Mouse (Mus musculus) liver, adult (tissue): ENCODE measurements around the gene Rrn3.

Experiments used
- GATA4 ChIP-seq: IDR thresholded peaks from 2 replicates; pipeline ENCODE4 v1.6.1; 2014; ENCODE audit warnings: mild to moderate bottlenecking, low read length; ENCODE audit not compliant: insufficient replicate concordance

Gene Rrn3

GRCm38 (mm10) chr16:13780353-13781036 lies at the start of gene Rrn3:
Gene Rrn3 (plus strand): TSS chr16:13780708.
- peak; percentile 25; the same call in 1 of the 2 replicates for TF ChIP-seq GATA4

GRCm38 (mm10) chr16:13732786-13733185 lies 47.7 kb upstream of the Rrn3 start:
- TF ChIP-seq GATA4, result no peak

- no peak for TF ChIP-seq GATA4
These were observed 46.9 kb upstream of the Rrn3 start for GRCm38 (mm10) chr16:13733518-13734137.

GRCm38 (mm10) chr16:13735977-13736376 lies 44.5 kb upstream of the Rrn3 start:
- TF ChIP-seq GATA4, result no peak

- TF ChIP-seq GATA4, result no peak
These were observed 39.7 kb upstream of the Rrn3 start for GRCm38 (mm10) chr16:13740844-13741243.

GRCm38 (mm10) chr16:13747708-13748107 lies 32.8 kb upstream of the Rrn3 start:
- no peak for TF ChIP-seq GATA4

GRCm38 (mm10) chr16:13748124-13748523 lies 32.4 kb upstream of the Rrn3 start:
- no peak for TF ChIP-seq GATA4

GRCm38 (mm10) chr16:13749306-13749705 lies 31.2 kb upstream of the Rrn3 start:
- no peak for TF ChIP-seq GATA4

GRCm38 (mm10) chr16:13749981-13750380 lies 30.5 kb upstream of the Rrn3 start:
- no peak for TF ChIP-seq GATA4

- TF ChIP-seq GATA4, result no peak
These were observed 29.9 kb upstream of the Rrn3 start for GRCm38 (mm10) chr16:13750626-13751025.

- no peak for TF ChIP-seq GATA4
These were observed 26.5 kb upstream of the Rrn3 start for GRCm38 (mm10) chr16:13753986-13754385.

- no peak for TF ChIP-seq GATA4
These were observed 25.9 kb upstream of the Rrn3 start for GRCm38 (mm10) chr16:13754400-13755190.

GRCm38 (mm10) chr16:13757823-13758222 lies 22.7 kb upstream of the Rrn3 start:
- TF ChIP-seq GATA4, result no peak

- no peak for TF ChIP-seq GATA4
These were observed 16.0 kb upstream of the Rrn3 start for GRCm38 (mm10) chr16:13764519-13764918.

- TF ChIP-seq GATA4, result no peak
These were observed 14.1 kb upstream of the Rrn3 start for GRCm38 (mm10) chr16:13766367-13766766.

GRCm38 (mm10) chr16:13781216-13781615 lies 708 bp downstream of the Rrn3 start:
- TF ChIP-seq GATA4, result no peak
